ENCODE assay signal across 28 mouse cellular contexts in genomic region chr6:115232562-115232961, GRCm38 (mm10). TPM values are rescaled to one million over a fixed set of nuclear protein-coding genes. Genes with fewer than 3 reads are reported as not detected.
DNase-seq lines count a peak whose midpoint lies in the region; ATAC-seq and TF ChIP-seq lines count a peak whose summit lies in the region.
"Had no signal": no experiment of that assay in that cellular context is flagged by ENCODE, and none has a peak within 500 bp of the region (broad histone marks: within the 10 kb centered on the region; RNA-seq: fewer than 3 reads in every experiment).

No protein-coding gene starts in this region.

- no peaks in the 10 kb centered on the region for H3K79me2 ChIP-seq in heart, adult 2 months (replicated peaks; ENCODE audit: control insufficient read depth, insufficient read depth, low read length)

- intact Hi-C loops in heart, adult 2 months (cut with DNase I), result loop anchor here (5.0 to 10.0 kb wide), 2 partner anchors 772 to 1410 kb away; no protein-coding TSS in a partner anchor

- WGBS in cerebellum, adult 2 months, result 74% methylated on average over 1 of the region's 1 CpGs
- WGBS in heart, adult 2 months, result 58% methylated on average over 1 of the region's 1 CpGs
- 80% methylated on average over 1 of the region's 1 CpGs for whole genome bisulfite sequencing in stomach, embryonic 14.5 days
- WGBS in stomach, postnatal 0 days, result 85% methylated on average over 1 of the region's 1 CpGs
- WGBS in stomach, embryonic 16.5 days, result 68% methylated on average over 1 of the region's 1 CpGs

- DNase-seq in cerebellum, adult 2 months, result peak in 1 of 2 experiments; percentile 30
- DNase-seq in cerebellum, postnatal 25 days, result no peak
- peak; percentile 49 to 59 for DNase-seq in heart, adult 2 months
- DNase-seq in heart, postnatal 4 days, result no peak
- DNase-seq in stomach, postnatal 0 days (ENCODE audit: low spot score), result no peak
- no peak for DNase-seq in frontal cortex, adult 2 months (ENCODE audit: extremely low spot score in 1 of 2, low spot score in 1 of 2)
- DNase-seq: cerebellum, postnatal 14 days; embryo, embryonic 11 days; kidney, postnatal 36 days; lung, embryonic 14.5 days; right cerebral cortex, adult 18-20 months; thymus, adult 2 months had no signal

- no peaks in the 10 kb centered on the region for H3K27me3 ChIP-seq in cerebellum, adult 2 months (ENCODE audit: control insufficient read depth, insufficient read depth, low read length)
- no peaks in the 10 kb centered on the region for H3K27me3 ChIP-seq in heart, adult 2 months (ENCODE audit: control insufficient read depth, insufficient read depth, low read length)
- H3K27me3 ChIP-seq in stomach, embryonic 14.5 days (ENCODE audit: control insufficient read depth, insufficient read depth, low read length), result no peaks in the 10 kb centered on the region
- no peaks in the 10 kb centered on the region for H3K27me3 ChIP-seq in stomach, postnatal 0 days (ENCODE audit: control insufficient read depth, insufficient read depth, low read length)
- no peaks in the 10 kb centered on the region for H3K27me3 ChIP-seq in stomach, embryonic 16.5 days (ENCODE audit: control insufficient read depth, insufficient read depth, low read length)
- H3K27me3 ChIP-seq: CH12.LX; forebrain, embryonic 15.5 days; limb, embryonic 12.5 days; midbrain, embryonic 13.5 days; neural tube, embryonic 13.5 days had no signal

- H3K9ac ChIP-seq in heart, adult 2 months (ENCODE audit: low read depth, low read length), result no peak overlapping the region; the same call in 1 of the 2 replicates
- no peak overlapping the region for H3K9ac ChIP-seq in stomach, embryonic 14.5 days (replicated peaks; ENCODE audit: low read depth, low read length)
- H3K9ac ChIP-seq in stomach, postnatal 0 days (ENCODE audit: low read length), result no peak overlapping the region
- no peak overlapping the region for H3K9ac ChIP-seq in stomach, embryonic 16.5 days (ENCODE audit: low read length)
- H3K9ac ChIP-seq: forebrain, embryonic 15.5 days; hindbrain, embryonic 14.5 days; limb, embryonic 12.5 days; liver, embryonic 12.5 days; lung, embryonic 14.5 days; midbrain, embryonic 13.5 days; neural tube, embryonic 13.5 days had no signal

- no peak for TF ChIP-seq POLR2A in cerebellum, adult 2 months (IDR thresholded peaks at IDR 0.05; ENCODE audit: borderline replicate concordance, insufficient read depth, low read length)
- peak; percentile 29; the same call in 1 of the 2 replicates for TF ChIP-seq POLR2A in heart, adult 2 months (IDR thresholded peaks at IDR 0.05; ENCODE audit: insufficient read depth, low read depth, low read length)

- ATAC-seq in stomach, embryonic 14.5 days (ENCODE audit: insufficient number of reproducible peaks, insufficient read depth, low FRiP score, low read depth), result no peak
- no peak for ATAC-seq in stomach, postnatal 0 days (ENCODE audit: low FRiP score, low TSS enrichment)
- ATAC-seq in stomach, embryonic 16.5 days (ENCODE audit: insufficient read depth, low FRiP score), result no peak
- ATAC-seq: forebrain, embryonic 15.5 days; liver, embryonic 12.5 days; midbrain, embryonic 13.5 days had no signal

- no peak overlapping the region for H3K4me3 ChIP-seq in cerebellum, adult 2 months (replicated peaks; ENCODE audit: insufficient read depth, low read depth, low read length)
- no peak overlapping the region for H3K4me3 ChIP-seq in heart, adult 2 months
- no peak overlapping the region for H3K4me3 ChIP-seq in stomach, embryonic 14.5 days (ENCODE audit: low read depth, low read length)
- H3K4me3 ChIP-seq in stomach, postnatal 0 days (ENCODE audit: low read depth, low read length), result no peak overlapping the region
- H3K4me3 ChIP-seq in stomach, embryonic 16.5 days (replicated peaks; ENCODE audit: low read length), result no peak overlapping the region
- H3K4me3 ChIP-seq: forebrain, embryonic 15.5 days; limb, embryonic 12.5 days; liver, embryonic 12.5 days; midbrain, embryonic 13.5 days; neural tube, embryonic 13.5 days had no signal

- H3K36me3 ChIP-seq in heart, adult 2 months (ENCODE audit: control insufficient read depth, insufficient read depth, low read length), result peaks cover 16% of the 10 kb centered on the region
- H3K36me3 ChIP-seq in stomach, embryonic 14.5 days (ENCODE audit: control insufficient read depth, insufficient read depth, low read length), result no peaks in the 10 kb centered on the region
- H3K36me3 ChIP-seq in stomach, postnatal 0 days (ENCODE audit: control insufficient read depth, insufficient read depth, low read length), result no peaks in the 10 kb centered on the region
- no peaks in the 10 kb centered on the region for H3K36me3 ChIP-seq in stomach, embryonic 16.5 days (ENCODE audit: control insufficient read depth, insufficient read depth, low read length)
- H3K36me3 ChIP-seq: forebrain, embryonic 15.5 days; limb, embryonic 12.5 days; liver, embryonic 12.5 days; midbrain, embryonic 13.5 days; neural tube, embryonic 13.5 days had no signal

- H3K9me3 ChIP-seq in stomach, embryonic 14.5 days (ENCODE audit: control insufficient read depth, low read depth, low read length), result no peaks in the 10 kb centered on the region
- no peaks in the 10 kb centered on the region for H3K9me3 ChIP-seq in stomach, postnatal 0 days (ENCODE audit: control insufficient read depth, low read length)
- no peaks in the 10 kb centered on the region for H3K9me3 ChIP-seq in stomach, embryonic 16.5 days (replicated peaks; ENCODE audit: control insufficient read depth, low read length)
- H3K9me3 ChIP-seq: forebrain, embryonic 15.5 days; limb, embryonic 12.5 days; liver, embryonic 12.5 days; midbrain, embryonic 13.5 days; neural tube, embryonic 13.5 days had no signal

- H3K4me2 ChIP-seq in stomach, embryonic 14.5 days (replicated peaks; ENCODE audit: low read depth, low read length), result no peak overlapping the region
- no peak overlapping the region for H3K4me2 ChIP-seq in stomach, postnatal 0 days (replicated peaks; ENCODE audit: low read depth)
- no peak overlapping the region for H3K4me2 ChIP-seq in stomach, embryonic 16.5 days (ENCODE audit: low read depth, low read length)
- H3K4me2 ChIP-seq: forebrain, embryonic 15.5 days; hindbrain, embryonic 14.5 days; limb, embryonic 12.5 days; liver, embryonic 12.5 days; lung, embryonic 14.5 days; midbrain, embryonic 13.5 days; neural tube, embryonic 13.5 days had no signal

- H3K4me1 ChIP-seq in cerebellum, adult 2 months (ENCODE audit: control insufficient read depth, insufficient read depth, low read length), result peaks cover 40% of the 10 kb centered on the region
- H3K4me1 ChIP-seq in heart, adult 2 months (ENCODE audit: control insufficient read depth, insufficient read depth, low read length), result peaks cover 6% of the 10 kb centered on the region
- H3K4me1 ChIP-seq in stomach, embryonic 14.5 days (ENCODE audit: control insufficient read depth, insufficient read depth, low read length), result no peaks in the 10 kb centered on the region
- 0 out of 2 replicates have a peak, but pooled peaks cover 2% of the 10 kb centered on the region for H3K4me1 ChIP-seq in stomach, postnatal 0 days (replicated peaks; ENCODE audit: control insufficient read depth, insufficient read depth)
- H3K4me1 ChIP-seq in stomach, embryonic 16.5 days (ENCODE audit: control insufficient read depth, insufficient read depth, low read length), result peaks cover 10% of the 10 kb centered on the region; the same call in 1 of the 2 replicates
- H3K4me1 ChIP-seq: forebrain, embryonic 15.5 days; limb, embryonic 12.5 days; liver, embryonic 12.5 days; midbrain, embryonic 13.5 days; neural tube, embryonic 13.5 days had no signal

- TF ChIP-seq CTCF in cerebellum, adult 2 months (IDR thresholded peaks at IDR 0.05; ENCODE audit: borderline replicate concordance, insufficient read depth, low read depth, low read length), result no peak
- no peak for TF ChIP-seq CTCF in heart, adult 2 months (IDR thresholded peaks at IDR 0.05)
- TF ChIP-seq CTCF in stomach, postnatal 0 days (IDR thresholded peaks at IDR 0.05; ENCODE audit: low read depth), result no peak

- TF ChIP-seq EP300 in heart, adult 2 months (IDR thresholded peaks at IDR 0.05; ENCODE audit: insufficient read depth, low read depth, low read length), result peak; percentile 89
- no peak for TF ChIP-seq EP300 in stomach, postnatal 0 days (optimal IDR thresholded peaks at IDR 0.05)

- peak overlapping the region; percentile 9; the same call in 1 of the 2 replicates for H3K27ac ChIP-seq in cerebellum, adult 2 months (ENCODE audit: insufficient read depth, low read length)
- H3K27ac ChIP-seq in heart, adult 2 months, result peak overlapping the region; percentile 87
- H3K27ac ChIP-seq in stomach, embryonic 14.5 days (ENCODE audit: low read length), result peak overlapping the region; percentile 23; the same call in 1 of the 2 replicates
- no peak overlapping the region for H3K27ac ChIP-seq in stomach, postnatal 0 days (replicated peaks)
- H3K27ac ChIP-seq in stomach, embryonic 16.5 days (ENCODE audit: low read length), result peak overlapping the region; percentile 21; the same call in 1 of the 2 replicates
- H3K27ac ChIP-seq: forebrain, embryonic 15.5 days; hindbrain, embryonic 14.5 days; limb, embryonic 12.5 days; liver, embryonic 12.5 days; macrophage; midbrain, embryonic 13.5 days; neural tube, embryonic 13.5 days had no signal

RNA-seq across cellular contexts. Expression of gene Gm17482, which starts 5.4 kb away (rescaled TPM):
- not detected in 2 replicates for polyA plus RNA-seq in cerebellum, adult 2 months (2012; rRNA removed)
- not detected for total RNA-seq in heart, adult 2 months (2021)
- polyA plus RNA-seq in heart, adult 2 months (2012; rRNA removed), result not detected in 2 replicates
- not detected for total RNA-seq in heart, postnatal 4 days (2021)
- polyA plus RNA-seq in stomach, embryonic 14.5 days (2014; fragmentation: Nextera tagmentation; extraction: Ambion mirVana), result not detected in 2 replicates
- not detected in 2 replicates for polyA plus RNA-seq in stomach, postnatal 0 days (2015; fragmentation: Nextera tagmentation; extraction: Ambion mirVana)
- polyA plus RNA-seq in stomach, embryonic 16.5 days (2015; fragmentation: Nextera tagmentation; extraction: Ambion mirVana), result not detected in 2 replicates
- not detected in 2 replicates for polyA plus RNA-seq in frontal cortex, adult 2 months (2012; rRNA removed)
- total RNA-seq: CH12.LX; layer of hippocampus, postnatal 10 days; MEL had no signal
- polyA plus RNA-seq: embryonic facial prominence, embryonic 14.5 days; forebrain, embryonic 15.5 days; heart, embryonic 14.5 days; hindbrain, embryonic 14.5 days; intestine, embryonic 14.5 days; kidney, embryonic 14.5 days; limb, embryonic 12.5 days; liver, embryonic 12.5 days; lung, embryonic 14.5 days; macrophage; midbrain, embryonic 13.5 days; neural tube, embryonic 13.5 days; thymus, adult 2 months had no signal

RNA-seq across cellular contexts. Expression of gene Timp4, which starts 19.4 kb away (rescaled TPM):
- polyA plus RNA-seq in cerebellum, adult 2 months (2012; rRNA removed), result 111 and 118 TPM in 2 replicates
- total RNA-seq in heart, adult 2 months (2021), result 10 to 100 TPM; 29.9 to 41.5 TPM
- 24.6 and 37.7 TPM in 2 replicates for polyA plus RNA-seq in heart, adult 2 months (2012; rRNA removed)
- total RNA-seq in heart, postnatal 4 days (2021), result 1 to 10 TPM; 1.3 to 2.2 TPM
- 0.85 and 0.90 TPM in 2 replicates for polyA plus RNA-seq in stomach, embryonic 14.5 days (2014; fragmentation: Nextera tagmentation; extraction: Ambion mirVana)
- 1.0 and 1.9 TPM in 2 replicates for polyA plus RNA-seq in stomach, postnatal 0 days (2015; fragmentation: Nextera tagmentation; extraction: Ambion mirVana)
- 1.1 and 1.4 TPM in 2 replicates for polyA plus RNA-seq in stomach, embryonic 16.5 days (2015; fragmentation: Nextera tagmentation; extraction: Ambion mirVana)
- polyA plus RNA-seq in frontal cortex, adult 2 months (2012; rRNA removed), result 19.8 and 25.9 TPM in 2 replicates
- total RNA-seq: CH12.LX, MEL had no signal
- polyA plus RNA-seq: liver, embryonic 12.5 days; macrophage had no signal

Comparison
In these comparisons a context has a peak if more than half of its experiments do, and no peak if none do; other contexts are left out.
1. DNase-seq: peak in heart, adult 2 months (2 of 2); none in cerebellum, postnatal 25 days (0 of 2), heart, postnatal 4 days (single experiment), stomach, postnatal 0 days (single experiment) and frontal cortex, adult 2 months (0 of 2).